Mouse (Mus musculus): ENCODE measurements around the gene Alg10b. TPM values are rescaled to one million over a fixed set of nuclear protein-coding genes. Genes with fewer than 3 reads are reported as not detected.

The Alg10b gene
- total and polyA plus RNA-seq, 3 experiments: 17.8 to 82.1 (median 42.9) TPM

GRCm38 (mm10) chr15:90214913-90215312 lies 9.2 kb upstream of the Alg10b start:
- Histone ChIP-seq H3K4me3 (ENCODE audit: low read depth, low read length) (no peak overlapping the region), H3K4me1 (ENCODE audit: insufficient read depth, low read depth, low read length) (peaks cover 2% of the 10 kb centered on the region; the same call in 1 of the 2 replicates), H3K27me3 (ENCODE audit: insufficient read depth, low read length) (no peaks in the 10 kb centered on the region), H3K36me3 (replicated peaks) (no peaks in the 10 kb centered on the region), H3K9me3 (replicated peaks) (no peaks in the 10 kb centered on the region)
- TF ChIP-seq POLR2AphosphoS5 (IDR thresholded peaks at IDR 0.05; ENCODE audit: insufficient replicate concordance, low read depth, low read length) (no peak), TAL1 (conservative IDR thresholded peaks at IDR 0.05; ENCODE audit: low read depth, low read length) (no peak), GATA1 (IDR thresholded peaks at IDR 0.05; ENCODE audit: borderline replicate concordance, low read length) (no peak), GATA2 (IDR thresholded peaks at IDR 0.05; ENCODE audit: borderline replicate concordance, low read depth, low read length) (no peak), CTCF (IDR thresholded peaks at IDR 0.05; ENCODE audit: low read depth, low read length) (peak; percentile 76)
- peak; percentile 45 for ATAC-seq (ENCODE audit: extremely low read depth, insufficient number of reproducible peaks, low FRiP score, poor library complexity, severe bottlenecking)
- peak; percentile 3 for DNase-seq (ENCODE audit: low spot score)

- Histone ChIP-seq H3K27me3 (ENCODE audit: insufficient read depth, low read length) (no peaks in the 10 kb centered on the region), H3K9me3 (replicated peaks) (no peaks in the 10 kb centered on the region), H3K36me3 (replicated peaks) (peaks cover 39% of the 10 kb centered on the region), H3K4me3 (ENCODE audit: low read depth, low read length) (peak overlapping the region; percentile 86), H3K4me1 (ENCODE audit: insufficient read depth, low read depth, low read length) (peaks cover 17% of the 10 kb centered on the region)
- DNase-seq (ENCODE audit: low spot score) (peak; percentile 22), ATAC-seq (ENCODE audit: extremely low read depth, insufficient number of reproducible peaks, low FRiP score, poor library complexity, severe bottlenecking) (peak; percentile 68)
- TF ChIP-seq POLR2AphosphoS5 (IDR thresholded peaks at IDR 0.05; ENCODE audit: insufficient replicate concordance, low read depth, low read length) (no peak), CTCF (IDR thresholded peaks at IDR 0.05; ENCODE audit: low read depth, low read length) (peak; percentile 31)
Observed at GRCm38 (mm10) chr15:90225058-90225575, 1.0 kb downstream of the Alg10b start.

GRCm38 (mm10) chr15:90237657-90238056 lies 13.5 kb downstream of the Alg10b start:
- peaks cover 17% of the 10 kb centered on the region for H3K36me3 ChIP-seq (replicated peaks)
- H3K4me1 ChIP-seq (ENCODE audit: insufficient read depth, low read depth, low read length): no peaks in the 10 kb centered on the region
- ATAC-seq (ENCODE audit: extremely low read depth, insufficient number of reproducible peaks, low FRiP score, poor library complexity, severe bottlenecking) (no peak), DNase-seq (ENCODE audit: low spot score) (no peak)
- no peaks in the 10 kb centered on the region for H3K27me3 ChIP-seq (ENCODE audit: insufficient read depth, low read length)
- TF ChIP-seq GATA1 (IDR thresholded peaks at IDR 0.05; ENCODE audit: borderline replicate concordance, low read length) (no peak), POLR2AphosphoS5 (IDR thresholded peaks at IDR 0.05; ENCODE audit: insufficient replicate concordance, low read depth, low read length) (no peak), CTCF (IDR thresholded peaks at IDR 0.05; ENCODE audit: low read depth, low read length) (no peak), GATA2 (IDR thresholded peaks at IDR 0.05; ENCODE audit: borderline replicate concordance, low read depth, low read length) (no peak), TAL1 (conservative IDR thresholded peaks at IDR 0.05; ENCODE audit: low read depth, low read length) (no peak)
- no peak overlapping the region for H3K4me3 ChIP-seq (ENCODE audit: low read depth, low read length)
- no peaks in the 10 kb centered on the region for H3K9me3 ChIP-seq (replicated peaks)

- no peak overlapping the region for H3K4me3 ChIP-seq (ENCODE audit: low read depth, low read length)
- no peaks in the 10 kb centered on the region for H3K36me3 ChIP-seq (replicated peaks)
- H3K9me3 ChIP-seq (replicated peaks): no peaks in the 10 kb centered on the region
- no peaks in the 10 kb centered on the region for H3K4me1 ChIP-seq (ENCODE audit: insufficient read depth, low read depth, low read length)
- TF ChIP-seq TAL1 (conservative IDR thresholded peaks at IDR 0.05; ENCODE audit: low read depth, low read length) (no peak), GATA1 (IDR thresholded peaks at IDR 0.05; ENCODE audit: borderline replicate concordance, low read length) (no peak), GATA2 (IDR thresholded peaks at IDR 0.05; ENCODE audit: borderline replicate concordance, low read depth, low read length) (no peak), CTCF (IDR thresholded peaks at IDR 0.05; ENCODE audit: low read depth, low read length) (no peak), POLR2AphosphoS5 (IDR thresholded peaks at IDR 0.05; ENCODE audit: insufficient replicate concordance, low read depth, low read length) (no peak)
- H3K27me3 ChIP-seq (ENCODE audit: insufficient read depth, low read length): no peaks in the 10 kb centered on the region
- ATAC-seq (ENCODE audit: extremely low read depth, insufficient number of reproducible peaks, low FRiP score, poor library complexity, severe bottlenecking): no peak
- DNase-seq (ENCODE audit: low spot score): no peak
Observed at GRCm38 (mm10) chr15:90244081-90244480, 20.0 kb downstream of the Alg10b start.

- Histone ChIP-seq H3K36me3 (replicated peaks) (no peaks in the 10 kb centered on the region), H3K4me1 (ENCODE audit: insufficient read depth, low read depth, low read length) (no peaks in the 10 kb centered on the region), H3K9me3 (replicated peaks) (no peaks in the 10 kb centered on the region), H3K27me3 (ENCODE audit: insufficient read depth, low read length) (no peaks in the 10 kb centered on the region), H3K4me3 (ENCODE audit: low read depth, low read length) (no peak overlapping the region)
- DNase-seq (ENCODE audit: low spot score) (no peak), ATAC-seq (ENCODE audit: extremely low read depth, insufficient number of reproducible peaks, low FRiP score, poor library complexity, severe bottlenecking) (no peak)
- peak; percentile 93 for TF ChIP-seq CTCF (IDR thresholded peaks at IDR 0.05; ENCODE audit: low read depth, low read length)
- no peak for TF ChIP-seq GATA2 (IDR thresholded peaks at IDR 0.05; ENCODE audit: borderline replicate concordance, low read depth, low read length)
Observed at GRCm38 (mm10) chr15:90249694-90250093, 25.6 kb downstream of the Alg10b start.

- Histone ChIP-seq H3K36me3 (replicated peaks) (no peaks in the 10 kb centered on the region), H3K27me3 (ENCODE audit: insufficient read depth, low read length) (no peaks in the 10 kb centered on the region), H3K4me3 (ENCODE audit: low read depth, low read length) (no peak overlapping the region), H3K9me3 (replicated peaks) (no peaks in the 10 kb centered on the region), H3K4me1 (ENCODE audit: insufficient read depth, low read depth, low read length) (no peaks in the 10 kb centered on the region)
- no peak for ATAC-seq (ENCODE audit: extremely low read depth, insufficient number of reproducible peaks, low FRiP score, poor library complexity, severe bottlenecking)
- DNase-seq (ENCODE audit: low spot score): no peak
- no peak for TF ChIP-seq TAL1 (conservative IDR thresholded peaks at IDR 0.05; ENCODE audit: low read depth, low read length)
- no peak for TF ChIP-seq CTCF (IDR thresholded peaks at IDR 0.05; ENCODE audit: low read depth, low read length)
- no peak for TF ChIP-seq GATA2 (IDR thresholded peaks at IDR 0.05; ENCODE audit: borderline replicate concordance, low read depth, low read length)
- no peak for TF ChIP-seq GATA1 (IDR thresholded peaks at IDR 0.05; ENCODE audit: borderline replicate concordance, low read length)
- TF ChIP-seq POLR2AphosphoS5 (IDR thresholded peaks at IDR 0.05; ENCODE audit: insufficient replicate concordance, low read depth, low read length): no peak
Observed at GRCm38 (mm10) chr15:90282876-90283275, 58.8 kb downstream of the Alg10b start.

Measured in G1E (cell line).